Mouse (Mus musculus) right cerebral cortex, postnatal 25 days (tissue): ENCODE data around the gene Tdrd3.

Experiments
- DNase-seq: peaks from one replicate; pipeline ENCODE4 v3.0.0; 2022

Tdrd3 gene

GRCm38 (mm10) chr14:87415808-87416721 lies at the start of gene Tdrd3:
Gene Tdrd3 (plus strand): TSS chr14:87416639.
- peak; percentile 94 for DNase-seq

- DNase-seq: no peak
Measured at GRCm38 (mm10) chr14:87367169-87367568, 49.3 kb upstream of the Tdrd3 start.

GRCm38 (mm10) chr14:87383041-87383440 lies 33.4 kb upstream of the Tdrd3 start:
- DNase-seq: no peak

GRCm38 (mm10) chr14:87384288-87385268 lies 31.9 kb upstream of the Tdrd3 start:
- DNase-seq: no peak

DNA sequence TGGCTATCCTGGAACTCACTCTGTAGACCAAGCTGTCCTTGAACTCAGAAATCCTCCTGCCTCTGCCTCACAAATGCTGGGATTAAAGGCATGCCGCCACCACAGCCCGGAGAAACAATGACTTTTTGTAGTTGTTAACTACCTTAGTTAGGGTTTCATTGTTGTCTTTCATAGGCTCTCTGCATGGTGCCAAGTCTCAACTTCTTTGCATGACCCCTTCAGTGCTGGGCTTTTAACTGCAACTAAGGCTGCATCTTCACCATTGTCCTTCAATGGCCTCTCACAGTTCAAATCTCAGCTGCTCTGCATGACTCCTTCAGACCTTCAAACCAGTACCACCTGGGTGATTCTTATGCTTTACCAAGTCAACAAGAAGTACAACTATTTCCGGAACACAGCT lies 23.3 kb upstream of the Tdrd3 start:
- no peak for DNase-seq

GRCm38 (mm10) chr14:87396643-87397042 lies 19.8 kb upstream of the Tdrd3 start:
- no peak for DNase-seq

DNA sequence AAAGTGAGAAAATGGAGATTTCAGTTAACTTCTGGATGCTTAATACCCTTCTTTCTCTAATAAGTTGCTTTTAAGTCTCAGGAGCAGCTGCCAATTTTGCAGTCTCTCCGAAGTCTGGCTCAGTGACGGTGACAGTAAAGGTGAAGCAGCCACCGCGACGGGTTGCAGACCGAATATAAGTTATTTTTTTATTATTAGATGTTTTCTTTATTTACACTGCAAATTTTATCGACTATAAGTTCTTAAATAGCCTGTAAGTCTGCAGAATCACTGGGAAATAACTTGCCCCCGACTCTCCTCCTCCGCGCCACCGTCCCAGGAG lies 992 bp upstream of the Tdrd3 start:
- no peak for DNase-seq

DNA sequence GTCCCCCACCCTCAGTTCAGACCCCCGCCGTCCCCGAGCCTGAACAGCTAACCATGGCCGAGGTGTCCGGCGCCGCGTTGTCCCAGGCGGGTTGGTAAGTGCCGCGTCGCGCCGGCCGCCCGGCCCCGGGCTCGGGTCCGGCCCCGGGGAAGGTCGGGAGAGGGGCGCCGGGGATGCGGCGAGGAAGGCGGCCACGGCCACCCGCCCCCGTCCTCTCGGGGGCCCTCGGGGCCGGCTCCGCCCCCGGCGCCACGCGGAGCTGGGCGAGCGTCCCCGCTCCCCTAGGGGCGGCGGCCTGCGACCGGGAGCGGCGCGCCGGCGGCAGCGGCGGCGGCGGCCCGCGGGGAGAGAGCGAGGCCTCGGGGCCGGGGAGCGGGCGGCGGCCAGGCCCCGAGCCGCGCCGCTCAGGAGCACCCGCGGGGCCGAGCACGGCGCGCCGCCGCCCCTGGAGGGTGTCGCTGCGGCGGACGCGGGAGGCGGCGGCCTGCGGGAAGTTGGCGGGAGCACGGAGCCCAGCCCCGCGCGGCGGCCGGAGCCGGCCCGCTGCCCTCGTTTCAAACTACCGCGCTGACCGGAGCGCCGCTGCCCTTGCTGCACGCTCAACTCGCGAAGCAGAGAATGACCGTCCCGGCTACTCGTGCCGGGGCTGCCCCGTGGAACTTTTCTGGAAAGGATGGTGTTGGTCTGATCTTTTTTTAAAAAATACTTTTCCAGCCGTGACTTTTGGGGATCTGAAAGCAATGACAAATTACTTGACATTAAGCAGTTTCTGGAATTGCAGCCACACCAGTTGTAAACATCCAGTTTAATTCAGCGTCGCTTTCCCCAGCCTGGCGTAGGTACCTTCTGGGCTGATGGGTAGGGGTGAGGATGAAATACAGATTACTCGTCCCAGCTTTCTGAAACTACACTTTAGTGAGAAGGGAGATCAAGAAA lies 584 bp downstream of the Tdrd3 start:
- peak; percentile 53 for DNase-seq

GRCm38 (mm10) chr14:87417691-87418070 lies 1.2 kb downstream of the Tdrd3 start:
- DNase-seq: no peak

GRCm38 (mm10) chr14:87419740-87420139 lies 3.3 kb downstream of the Tdrd3 start:
- DNase-seq: no peak

DNA sequence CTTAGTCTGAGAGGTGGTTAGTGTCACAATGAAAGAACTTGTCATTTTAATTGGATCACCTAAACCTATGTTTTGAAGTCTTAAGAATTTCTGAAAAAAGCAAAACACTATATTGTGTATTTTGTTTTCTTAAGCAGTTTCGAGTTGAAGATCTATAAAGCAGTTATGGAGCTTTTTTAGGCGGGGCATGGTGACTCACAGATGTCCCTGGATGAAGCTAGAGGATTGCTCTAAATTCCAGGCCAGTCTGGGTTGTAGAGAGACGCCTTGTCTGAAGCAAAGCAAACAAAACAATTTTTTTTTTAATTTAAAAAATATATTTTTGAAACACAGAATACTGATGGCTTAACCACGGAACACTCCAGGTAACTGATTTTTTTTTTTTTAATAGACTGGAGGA lies 4.1 kb downstream of the Tdrd3 start:
- DNase-seq: no peak

DNA sequence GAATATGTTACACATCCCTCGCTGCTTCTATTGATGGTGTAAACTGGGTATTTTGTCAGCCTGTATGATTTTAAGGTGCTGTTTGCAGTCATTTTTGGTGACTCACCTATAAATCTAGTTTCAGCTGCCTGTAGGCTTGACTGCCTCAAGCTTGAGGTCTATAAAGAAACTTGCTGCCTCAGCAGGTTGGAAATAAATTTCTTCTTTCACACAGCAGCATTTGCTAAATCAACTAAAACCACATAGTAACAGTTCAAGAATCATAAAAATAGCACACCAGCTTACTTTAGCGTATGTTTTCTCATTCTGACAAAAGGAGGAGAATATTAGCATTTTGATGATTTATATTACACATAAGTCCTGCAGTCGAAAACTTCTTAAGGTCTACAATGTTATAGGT lies 6.0 kb downstream of the Tdrd3 start:
- DNase-seq: no peak

DNA sequence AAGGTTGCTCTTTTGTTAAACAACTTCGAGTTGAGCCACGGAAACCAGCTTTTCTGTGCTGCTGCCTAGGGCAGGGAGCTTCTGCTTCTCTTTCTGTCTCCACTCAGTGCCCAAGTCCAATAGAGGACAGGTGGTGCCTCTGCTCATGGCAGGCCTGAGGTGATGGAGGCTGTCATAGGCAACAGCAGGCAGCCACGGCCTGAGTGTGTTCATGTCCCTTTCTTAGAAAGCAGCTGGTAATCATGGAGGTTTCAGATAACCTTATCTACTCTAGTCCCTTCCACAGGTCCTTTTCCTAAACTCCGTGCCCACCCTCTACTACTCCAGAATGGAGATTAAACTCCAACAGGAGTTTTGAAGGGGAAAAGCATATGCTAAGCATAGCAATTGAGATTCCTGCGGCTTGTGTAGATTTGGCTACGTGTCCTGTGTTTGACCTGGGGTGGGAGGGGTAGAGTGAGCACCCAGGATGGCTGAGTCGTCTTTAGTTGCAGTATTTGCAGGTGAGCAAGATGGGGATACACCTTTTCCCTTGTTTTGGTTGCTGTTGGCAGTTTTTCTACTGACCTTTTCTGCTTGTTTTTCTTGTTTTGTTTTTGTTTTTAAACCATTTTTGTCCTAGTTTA lies 10.0 kb downstream of the Tdrd3 start:
- DNase-seq: no peak

GRCm38 (mm10) chr14:87427032-87427431 lies 10.6 kb downstream of the Tdrd3 start:
- no peak for DNase-seq

- no peak for DNase-seq
Measured at GRCm38 (mm10) chr14:87427659-87428289, 11.3 kb downstream of the Tdrd3 start.

DNA sequence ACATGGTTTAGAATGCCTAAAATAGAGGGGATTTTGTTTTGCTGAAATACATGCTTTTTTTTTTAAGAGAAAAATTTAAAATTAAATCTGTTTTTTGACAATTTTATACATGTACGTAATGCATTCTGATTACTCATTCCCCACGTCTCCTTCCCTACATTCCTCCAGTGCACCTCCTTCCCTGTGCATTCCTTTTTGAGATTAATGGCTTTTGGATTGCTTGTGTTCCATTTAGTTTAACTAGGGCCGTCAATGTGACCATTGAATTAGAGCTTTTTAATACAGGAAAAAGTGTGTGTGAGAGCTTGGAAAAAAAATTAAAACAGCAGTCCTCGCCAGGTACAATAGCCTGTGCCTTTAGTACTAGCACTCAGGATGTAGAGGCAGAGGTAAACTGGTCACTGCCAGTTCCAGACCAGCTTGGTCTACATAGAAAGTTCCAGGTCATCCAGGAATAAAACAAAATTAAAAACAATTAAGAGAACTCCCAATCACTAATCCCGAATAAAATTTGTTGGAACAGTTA lies 17.0 kb downstream of the Tdrd3 start:
- DNase-seq: no peak

GRCm38 (mm10) chr14:87435382-87435781 lies 18.9 kb downstream of the Tdrd3 start:
- DNase-seq: no peak

GRCm38 (mm10) chr14:87439721-87440120 lies 23.3 kb downstream of the Tdrd3 start:
- no peak for DNase-seq

DNA sequence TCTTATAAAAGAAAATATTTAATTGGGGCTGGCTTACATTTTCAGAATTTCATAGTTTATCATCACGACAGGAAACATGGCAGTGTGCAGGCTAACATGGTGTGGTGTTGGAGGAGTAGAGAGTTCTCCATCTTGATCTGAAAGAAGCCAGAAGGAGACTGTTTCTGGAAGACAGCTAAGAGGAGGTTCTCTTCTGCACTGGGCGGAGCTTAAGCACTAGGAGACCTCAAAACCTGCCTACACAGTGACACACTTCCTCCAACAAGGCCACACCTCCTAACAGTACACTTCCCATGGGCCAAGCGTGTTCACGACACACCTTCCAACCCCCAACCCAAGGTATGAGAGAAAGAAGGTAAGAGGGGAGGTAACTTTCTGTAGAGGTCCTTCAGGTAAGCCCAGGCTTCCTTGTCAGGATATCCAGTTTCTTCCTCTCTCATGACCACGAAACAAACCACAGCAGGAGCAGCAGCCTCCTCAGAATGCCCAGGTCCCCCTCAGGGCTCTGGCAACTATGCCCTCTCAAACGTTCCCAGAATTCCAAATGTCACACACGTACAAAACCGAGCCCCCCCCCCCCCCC lies 30.0 kb downstream of the Tdrd3 start:
- no peak for DNase-seq

GRCm38 (mm10) chr14:87451645-87452443 lies 35.4 kb downstream of the Tdrd3 start:
- peak; percentile 38 for DNase-seq
